Mouse (Mus musculus) C2C12 (cell line): ENCODE results near the gene Prss30. TPM values are rescaled to one million over a fixed set of nuclear protein-coding genes. Genes with fewer than 3 reads are reported as not detected.

Source experiments
- H3K27me3 ChIP-seq: one replicate; pipeline ENCODE4 v1.6.1; 2011; ENCODE audit not compliant: control insufficient read depth, insufficient read depth, insufficient read length
- H3K36me3 ChIP-seq: one replicate; pipeline ENCODE4 v1.6.1; 2011; ENCODE audit not compliant: control insufficient read depth, insufficient read depth
- H3K4me3 ChIP-seq: one replicate; pipeline ENCODE4 v1.5.1; 2011; ENCODE audit warnings: mild to moderate bottlenecking, control low read depth; ENCODE audit not compliant: poor library complexity, insufficient read depth, severe bottlenecking
- H3K79me2 ChIP-seq: one replicate; pipeline ENCODE4 v1.6.1; 2011; ENCODE audit not compliant: control insufficient read depth, insufficient read depth
- H3K79me3 ChIP-seq: one replicate; pipeline ENCODE4 v1.6.1; 2011; ENCODE audit warnings: low read depth, control low read depth
- H3ac ChIP-seq: one replicate; pipeline ENCODE3; 2011; ENCODE audit warnings: low read depth; ENCODE audit not compliant: control insufficient read depth, insufficient read length
- CEBPB ChIP-seq: IDR thresholded peaks from one replicate; pipeline ENCODE4 v1.6.1; 2011; ENCODE audit warnings: low read depth, mild to moderate bottlenecking, control low read depth, moderate library complexity
- CTCF ChIP-seq: IDR thresholded peaks from one replicate; pipeline ENCODE4 v1.5.1; 2011; ENCODE audit not compliant: control insufficient read depth, insufficient read depth, insufficient read length
- FOSL1 ChIP-seq: IDR thresholded peaks from one replicate; pipeline ENCODE4 v1.8.0; 2011; ENCODE audit warnings: mild to moderate bottlenecking, low read length; ENCODE audit not compliant: poor library complexity, insufficient read depth, severe bottlenecking
- MAX ChIP-seq: IDR thresholded peaks from one replicate; pipeline ENCODE4 v1.6.1; 2011; ENCODE audit warnings: mild to moderate bottlenecking, control low read depth
- MYOD1 ChIP-seq: IDR thresholded peaks from one replicate; pipeline ENCODE4 v1.6.1; 2011; ENCODE audit warnings: low read depth; ENCODE audit not compliant: control insufficient read depth, insufficient read length
- MYOG ChIP-seq: IDR thresholded peaks from one replicate; pipeline ENCODE4 v1.6.1; 2011; ENCODE audit not compliant: control insufficient read depth, insufficient read length; ENCODE audit errors: extremely low read depth
- USF1 ChIP-seq: IDR thresholded peaks from one replicate; pipeline ENCODE4 v1.6.1; 2011; ENCODE audit warnings: low read depth, mild to moderate bottlenecking, control low read depth, moderate library complexity
- polyA plus RNA-seq: library from polyadenylated mRNA; unstranded; fragments of >200 nt; fragmentation: generic; extraction: Trizol; gene quantifications from one replicate; pipeline ENCODE4 v1.2.1, GENCODE M21; 2012; ENCODE audit warnings: missing spikeins

The Prss30 gene
- polyA plus RNA-seq, 1 experiment = 0.04 TPM

DNA sequence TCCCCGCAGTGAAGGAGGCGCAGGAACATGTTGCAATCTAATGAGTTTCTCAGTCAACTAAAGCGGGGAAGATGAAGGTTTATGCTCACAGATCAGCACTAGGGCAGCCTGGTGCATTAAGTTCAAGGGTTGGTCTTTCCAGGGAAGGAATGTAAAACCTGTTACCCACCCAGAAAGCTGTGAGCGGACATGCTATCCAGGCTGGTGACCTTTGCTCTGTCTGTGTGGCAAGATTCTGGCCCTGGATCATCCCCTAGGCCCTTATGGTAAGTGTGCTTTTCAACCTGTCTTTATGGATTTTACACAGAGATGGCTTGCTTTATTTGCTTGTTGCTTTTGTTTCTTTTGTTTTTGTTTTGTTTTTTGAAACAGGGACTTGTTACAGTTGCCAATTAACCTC is 3.7 kb downstream of the Prss30 start:
- H3K27me3 ChIP-seq = no peaks in the 10 kb centered on the region
- H3K4me3 ChIP-seq = no peak overlapping the region
- no peaks in the 10 kb centered on the region for H3K36me3 ChIP-seq
- H3ac ChIP-seq = no peak overlapping the region
- no peaks in the 10 kb centered on the region for H3K79me2 ChIP-seq
- TF ChIP-seq CEBPB = no peak
- H3K79me3 ChIP-seq = no peaks in the 10 kb centered on the region

DNA sequence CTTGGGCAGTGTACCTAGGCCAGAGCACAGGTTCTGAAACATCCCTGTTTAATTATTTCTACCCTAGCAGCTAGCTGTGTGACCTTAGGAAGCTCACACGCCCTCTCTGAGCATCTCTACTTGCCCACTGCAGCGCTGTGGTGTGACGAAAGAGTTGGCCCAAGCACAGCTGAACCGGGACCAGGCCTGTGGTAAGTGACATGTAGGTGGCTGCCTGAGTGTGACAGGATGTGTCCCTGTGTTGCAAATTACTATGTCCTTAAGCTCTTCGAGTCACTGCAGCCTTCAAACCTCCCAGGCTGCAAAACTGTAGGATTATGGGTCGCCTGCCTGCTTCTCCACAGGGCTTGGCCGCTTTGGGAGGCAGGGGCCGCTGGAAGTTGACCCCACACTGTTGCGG is 9.1 kb downstream of the Prss30 start:
- H3K4me3 ChIP-seq = no peak overlapping the region
- H3ac ChIP-seq = no peak overlapping the region
- H3K36me3 ChIP-seq = no peaks in the 10 kb centered on the region
- peaks cover 8% of the 10 kb centered on the region for H3K27me3 ChIP-seq
- H3K79me3 ChIP-seq = no peaks in the 10 kb centered on the region
- no peaks in the 10 kb centered on the region for H3K79me2 ChIP-seq
- TF ChIP-seq CEBPB (no peak), MAX (no peak), CTCF (no peak), FOSL1 (no peak), MYOG (no peak), USF1 (no peak), MYOD1 (no peak)

DNA sequence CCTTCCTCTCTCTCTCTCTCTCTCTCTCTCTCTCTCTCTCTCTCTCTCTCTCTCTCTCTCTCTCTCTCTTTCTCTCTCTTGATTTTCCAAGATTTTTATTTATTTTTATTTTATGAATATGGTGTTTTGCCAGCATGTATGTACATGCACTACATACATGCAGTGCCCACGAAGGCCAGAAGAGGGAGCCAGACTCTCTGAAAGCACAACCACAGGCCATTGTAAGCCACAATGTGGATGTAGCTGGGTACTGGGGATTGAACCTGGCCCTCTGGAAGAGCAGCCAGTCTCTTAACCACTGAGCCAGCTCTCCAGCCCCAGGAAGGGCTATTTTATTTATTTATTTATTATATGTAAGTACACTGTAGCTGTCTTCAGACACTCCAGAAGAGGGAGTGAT is 11.1 kb downstream of the Prss30 start:
- no peaks in the 10 kb centered on the region for H3K79me2 ChIP-seq
- peaks cover 17% of the 10 kb centered on the region for H3K27me3 ChIP-seq
- no peak overlapping the region for H3K4me3 ChIP-seq
- H3ac ChIP-seq = no peak overlapping the region
- no peaks in the 10 kb centered on the region for H3K36me3 ChIP-seq
- no peak for TF ChIP-seq MAX
- peak; percentile 59 for TF ChIP-seq CTCF
- H3K79me3 ChIP-seq = no peaks in the 10 kb centered on the region

DNA sequence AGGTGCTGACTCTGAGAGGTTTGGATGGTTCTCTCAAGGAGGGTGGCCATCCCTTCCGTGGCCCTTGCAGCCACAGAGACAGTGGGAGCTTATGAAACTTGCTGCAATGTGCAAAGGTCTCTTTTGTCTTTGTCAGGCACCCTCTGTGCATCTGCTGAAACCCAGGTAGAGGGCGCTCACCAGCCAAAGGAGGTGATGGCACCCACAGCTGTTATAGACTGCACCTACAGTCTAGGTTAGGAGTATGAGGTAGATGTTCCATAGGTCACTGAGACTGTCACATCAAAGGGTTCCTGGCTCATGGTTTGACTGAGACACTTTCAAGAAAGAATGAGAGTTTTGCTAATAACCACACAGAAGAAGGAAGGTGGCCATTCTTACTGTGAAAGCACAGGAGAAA is 11.6 kb downstream of the Prss30 start:
- no peak for TF ChIP-seq CEBPB
- no peaks in the 10 kb centered on the region for H3K36me3 ChIP-seq
- no peak overlapping the region for H3K4me3 ChIP-seq
- peaks cover 17% of the 10 kb centered on the region for H3K27me3 ChIP-seq
- H3K79me2 ChIP-seq = no peaks in the 10 kb centered on the region
- no peak overlapping the region for H3ac ChIP-seq
- no peaks in the 10 kb centered on the region for H3K79me3 ChIP-seq

DNA sequence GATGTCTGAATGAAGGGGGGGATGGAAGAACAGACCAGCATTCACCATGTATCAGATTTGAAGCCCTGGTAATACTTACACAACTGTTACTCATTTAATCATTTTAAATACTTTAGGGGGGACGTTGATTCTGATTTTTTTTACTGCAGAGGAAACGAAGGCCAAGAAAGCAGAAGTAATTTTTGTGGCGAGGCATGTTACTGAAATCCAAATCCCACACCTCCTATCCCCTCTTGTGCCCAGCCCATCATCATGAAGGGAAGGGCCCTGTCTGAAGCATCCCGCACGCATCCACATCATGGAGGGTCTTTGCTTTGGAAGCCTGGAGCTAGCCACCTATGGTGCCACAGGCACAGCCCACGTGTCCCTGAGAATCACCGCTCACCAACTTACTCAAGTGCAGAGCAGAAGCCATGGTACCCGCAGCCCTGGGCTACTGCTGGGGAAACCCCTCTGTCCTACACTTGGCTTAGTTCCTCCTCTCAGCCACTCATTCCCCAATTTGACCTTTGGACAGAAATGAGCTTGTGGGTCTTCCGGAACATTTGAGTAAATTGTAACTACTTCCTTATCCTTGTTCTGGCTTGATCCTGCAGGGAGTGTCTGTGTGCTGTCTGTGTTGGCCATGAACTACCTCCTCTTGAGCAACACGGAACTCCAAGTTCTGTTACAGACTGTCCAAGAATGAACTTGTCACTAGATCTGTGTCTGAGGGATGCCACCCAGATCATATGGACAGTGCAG is 13.5 kb downstream of the Prss30 start:
- H3ac ChIP-seq = no peak overlapping the region
- H3K79me2 ChIP-seq = no peaks in the 10 kb centered on the region
- TF ChIP-seq MYOG (no peak), USF1 (no peak), CTCF (no peak), MAX (no peak), CEBPB (no peak), MYOD1 (no peak), FOSL1 (no peak)
- H3K79me3 ChIP-seq = no peaks in the 10 kb centered on the region
- no peak overlapping the region for H3K4me3 ChIP-seq
- H3K36me3 ChIP-seq = no peaks in the 10 kb centered on the region
- peaks cover 17% of the 10 kb centered on the region for H3K27me3 ChIP-seq

DNA sequence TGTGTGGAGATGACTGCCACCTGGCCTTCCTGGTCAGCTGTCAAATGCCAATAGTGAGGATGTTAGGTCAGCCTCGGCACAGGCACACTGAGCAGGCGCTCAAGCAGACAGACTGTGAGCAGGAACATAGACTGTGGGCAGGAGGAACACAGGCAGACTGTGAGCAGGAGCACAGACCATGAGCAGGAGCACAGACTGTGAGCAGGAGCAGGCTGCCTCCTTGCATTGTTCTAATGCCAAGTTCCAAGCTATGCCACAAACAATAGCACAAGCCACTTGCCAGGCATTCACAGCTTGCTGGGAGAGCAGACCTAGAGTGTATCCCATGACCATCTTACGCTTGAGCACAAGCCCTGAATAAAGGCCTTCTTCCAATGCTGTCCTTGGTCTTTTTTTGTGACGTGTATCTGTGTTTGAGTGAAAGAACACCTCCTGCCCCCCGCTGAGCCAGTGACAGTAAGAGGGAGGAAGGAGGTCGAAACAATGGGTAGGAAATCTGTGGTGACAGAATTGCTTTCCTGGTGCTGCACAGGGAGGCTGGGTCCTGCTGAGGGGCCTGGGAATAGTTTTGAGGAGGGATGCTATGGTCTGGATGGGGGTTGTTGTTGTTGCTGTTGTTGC is 14.5 kb downstream of the Prss30 start:
- TF ChIP-seq CTCF (no peak), MAX (no peak), FOSL1 (no peak), CEBPB (no peak), USF1 (no peak), MYOD1 (no peak), MYOG (no peak)
- Histone ChIP-seq H3K79me2 (no peaks in the 10 kb centered on the region), H3K4me3 (no peak overlapping the region), H3K36me3 (no peaks in the 10 kb centered on the region), H3ac (no peak overlapping the region), H3K27me3 (peaks cover 17% of the 10 kb centered on the region), H3K79me3 (no peaks in the 10 kb centered on the region)
